Mouse (Mus musculus) lung, postnatal 0 days (tissue): ENCODE data around the gene Gart.

Source experiments
- CTCF ChIP-seq: IDR thresholded peaks from 2 replicates; pipeline ENCODE4 v1.5.1; 2016; ENCODE audit warnings: antibody characterized with exemption, mild to moderate bottlenecking
- EP300 ChIP-seq: IDR thresholded peaks from 2 replicates; pipeline ENCODE4 v1.6.1; 2016; ENCODE audit warnings: antibody characterized with exemption, mild to moderate bottlenecking, control low read depth

DNA sequence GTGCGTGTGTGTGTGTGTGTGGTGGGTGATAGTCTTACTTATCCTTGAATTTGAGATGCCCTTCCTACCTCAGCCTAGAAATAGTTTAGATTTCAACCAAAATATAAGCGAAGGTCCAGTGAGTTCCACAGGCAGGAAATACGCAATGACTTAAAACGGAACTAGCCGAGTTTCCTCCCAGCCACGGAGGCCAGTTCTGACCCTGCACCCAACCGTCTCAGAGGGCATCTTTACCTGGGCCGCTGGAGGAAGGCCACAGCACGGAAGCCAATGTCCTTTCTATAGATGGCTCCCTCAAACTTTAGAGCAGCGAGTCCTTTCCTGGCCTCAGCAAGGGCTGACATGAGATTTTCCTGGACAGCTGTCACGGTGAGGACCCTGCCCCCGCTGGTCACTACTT is 13.1 kb downstream of the Gart start:
- TF ChIP-seq CTCF (no peak; the same call in 1 of the 2 replicates), EP300 (no peak)
